Mouse (Mus musculus) small intestine, adult 2 months (tissue): ENCODE measurements at regions not wholly inside any gene's neighbourhood (a gene's known extent, or its start where the extent isn't known, plus 50 kb on each side); places are given as distances from the start of the nearest gene placed in this dataset.

Experiments
- H3K27ac ChIP-seq: fragments of 200-500 bp; 2 replicates; pipeline ENCODE4 v1.5.1; 2012; ENCODE audit warnings: low read depth, low read length, control low read depth, inconsistent platforms; ENCODE audit not compliant: insufficient read depth
- H3K27me3 ChIP-seq: fragments of 200-500 bp; 2 replicates; pipeline ENCODE4 v1.6.1; 2012; ENCODE audit warnings: mild to moderate bottlenecking, moderate library complexity, low read length, inconsistent platforms; ENCODE audit not compliant: control insufficient read depth, insufficient read depth
- H3K36me3 ChIP-seq: fragments of 200-500 bp; 2 replicates; pipeline ENCODE4 v1.6.1; 2012; ENCODE audit warnings: mild to moderate bottlenecking, low read length, control low read depth, inconsistent platforms; ENCODE audit not compliant: control insufficient read depth, insufficient read depth
- H3K4me1 ChIP-seq: fragments of 200-500 bp; 2 replicates; pipeline ENCODE4 v1.6.1; 2012; ENCODE audit warnings: low read length, inconsistent platforms, mixed read lengths; ENCODE audit not compliant: control insufficient read depth, insufficient read depth, insufficient read length
- H3K4me3 ChIP-seq: fragments of 200-500 bp; 2 replicates; pipeline ENCODE4 v1.5.1; 2012; ENCODE audit warnings: low read depth, mild to moderate bottlenecking, control low read depth, inconsistent platforms, low read length, moderate library complexity
- CTCF ChIP-seq: fragments of 200-500 bp; IDR thresholded peaks from 2 replicates; pipeline ENCODE4 v1.5.1; 2012; ENCODE audit warnings: low read depth, mild to moderate bottlenecking, control low read depth, inconsistent platforms, low read length, moderate library complexity, mixed read lengths; ENCODE audit not compliant: insufficient replicate concordance, insufficient read length; ENCODE audit errors: extremely low read depth
- POLR2A ChIP-seq: fragments of 200-500 bp; IDR thresholded peaks from 2 replicates; pipeline ENCODE4 v1.6.1; 2012; ENCODE audit warnings: low read depth, mild to moderate bottlenecking, control low read depth, inconsistent platforms, low read length, moderate library complexity
- WGBS: fragments of 180-500 bp; shearing (Covaris S2); methylation state at CpG from one replicate; pipeline ENCODE4 v1.1.7; 2018; 5-methylcytosine and 5-hydroxymethylcytosine counted together

DNA sequence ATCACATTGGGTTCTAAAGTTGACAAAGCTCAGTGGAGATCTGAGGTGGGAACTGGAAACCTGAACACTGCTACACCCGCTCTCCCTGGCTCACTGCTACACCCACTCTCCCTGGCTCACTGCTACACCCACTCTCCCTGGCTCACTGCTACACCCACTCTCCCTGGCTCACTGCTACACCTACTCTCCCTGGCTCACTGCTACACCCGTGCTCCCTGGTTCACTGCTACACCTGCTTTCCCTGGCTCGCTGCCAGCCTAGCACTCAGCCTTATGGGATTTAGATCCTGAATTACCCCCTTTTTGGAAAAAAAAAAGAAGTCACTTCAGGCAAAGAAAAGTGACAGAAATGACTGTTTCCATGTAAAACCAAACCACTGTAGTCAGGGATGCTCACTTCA, 75.2 kb upstream of the Serbp1 start:
- Histone ChIP-seq H3K27ac (no peak overlapping the region), H3K4me1 (peaks cover 4% of the 10 kb centered on the region; the same call in 1 of the 2 replicates), H3K36me3 (no peaks in the 10 kb centered on the region), H3K4me3 (no peak overlapping the region), H3K27me3 (no peaks in the 10 kb centered on the region)
- WGBS = 29% methylated on average over 3 of the region's 3 CpGs
- TF ChIP-seq CTCF = no peak
- no peak for TF ChIP-seq POLR2A

DNA sequence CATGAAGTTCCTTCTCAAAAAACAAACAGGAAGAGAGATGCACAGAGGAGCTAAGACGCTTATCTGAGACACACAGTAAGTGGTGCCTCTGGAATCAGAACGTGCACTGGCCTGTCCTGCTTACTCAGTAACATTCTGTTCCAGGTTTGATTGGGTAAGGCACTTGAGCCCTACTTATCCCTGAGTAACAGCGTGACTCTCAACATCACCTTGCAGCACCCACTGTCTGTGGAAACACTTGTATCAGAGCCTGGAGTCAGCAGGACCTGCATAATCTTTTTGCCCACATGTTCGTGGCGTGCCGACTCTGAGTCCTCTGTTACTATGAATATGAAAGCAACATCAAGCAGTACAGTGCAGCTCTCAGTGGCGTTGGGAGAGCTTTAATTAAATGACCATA, 76.4 kb upstream of the Serbp1 start:
- H3K27me3 ChIP-seq = no peaks in the 10 kb centered on the region
- 83% methylated on average over 7 of the region's 7 CpGs for WGBS
- peaks cover 4% of the 10 kb centered on the region; the same call in 1 of the 2 replicates for H3K4me1 ChIP-seq
- TF ChIP-seq CTCF (no peak), POLR2A (no peak)
- H3K36me3 ChIP-seq = no peaks in the 10 kb centered on the region
- H3K27ac ChIP-seq = no peak overlapping the region
- H3K4me3 ChIP-seq = no peak overlapping the region

DNA sequence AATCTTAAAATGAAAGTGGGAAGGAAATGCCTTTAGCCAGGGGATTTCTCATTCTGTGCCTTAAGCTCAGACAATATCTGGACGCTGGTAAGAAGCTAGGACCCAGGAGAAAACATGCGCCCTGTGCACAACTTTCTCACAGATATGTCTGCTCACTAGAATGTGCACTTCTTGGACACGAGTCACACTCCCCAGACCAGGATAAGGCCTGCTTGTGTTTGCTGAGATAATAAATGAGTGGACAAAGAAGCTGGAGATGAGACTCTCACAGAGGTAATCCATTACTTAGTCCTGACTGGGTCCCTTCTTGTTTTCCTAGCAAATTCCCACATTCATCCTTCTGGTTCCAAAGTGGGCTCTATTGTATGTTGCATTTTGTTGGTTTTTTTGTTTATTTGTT, 77.4 kb upstream of the Serbp1 start:
- 74% methylated on average over 3 of the region's 3 CpGs for WGBS
- no peaks in the 10 kb centered on the region for H3K27me3 ChIP-seq
- no peak for TF ChIP-seq POLR2A
- TF ChIP-seq CTCF = no peak
- H3K4me3 ChIP-seq = no peak overlapping the region
- peaks cover 2% of the 10 kb centered on the region; the same call in 1 of the 2 replicates for H3K4me1 ChIP-seq
- H3K36me3 ChIP-seq = no peaks in the 10 kb centered on the region
- H3K27ac ChIP-seq = no peak overlapping the region

DNA sequence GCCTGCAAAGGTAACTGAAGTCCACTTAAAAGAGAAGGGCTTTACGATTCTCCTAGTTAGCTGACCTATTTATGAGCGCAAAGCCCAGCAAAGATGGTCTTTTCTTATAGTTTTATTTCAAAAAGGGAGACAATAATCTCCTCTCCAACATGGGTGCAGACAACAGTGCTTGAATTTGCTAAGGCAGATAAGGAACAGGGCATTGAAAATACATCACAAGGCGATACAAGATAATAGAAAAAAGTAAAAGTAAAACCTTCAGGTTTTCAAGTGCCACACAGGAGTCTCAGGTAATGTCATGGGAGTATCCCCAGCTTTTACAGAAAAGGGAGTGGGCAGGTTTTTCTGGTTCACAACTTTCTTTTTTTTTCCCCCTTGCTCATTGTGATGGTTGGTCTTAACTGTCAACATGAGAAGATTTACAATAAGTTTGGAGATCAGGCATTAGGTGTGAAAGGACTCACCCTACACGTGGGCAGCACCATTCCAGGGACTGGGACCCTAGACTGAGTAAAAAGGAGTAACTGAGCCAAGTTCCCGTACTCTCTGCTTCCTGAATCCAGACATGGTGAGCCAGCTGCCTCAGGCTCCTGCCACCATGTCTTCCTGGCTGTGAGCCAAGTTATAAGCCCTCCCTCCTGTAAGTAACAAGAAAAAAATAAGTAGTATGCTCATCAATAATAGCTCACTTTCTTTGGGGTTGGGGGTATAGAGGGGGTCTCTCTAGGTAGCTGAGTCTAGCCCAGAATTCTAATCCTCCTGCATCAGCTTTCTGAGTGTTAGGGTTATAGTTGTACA, 78.1 kb upstream of the Serbp1 start:
- Histone ChIP-seq H3K27ac (no peak overlapping the region), H3K27me3 (no peaks in the 10 kb centered on the region), H3K36me3 (no peaks in the 10 kb centered on the region), H3K4me1 (no peaks in the 10 kb centered on the region), H3K4me3 (no peak overlapping the region)
- WGBS = 76% methylated on average over 5 of the region's 5 CpGs
- TF ChIP-seq CTCF = no peak
- no peak for TF ChIP-seq POLR2A

DNA sequence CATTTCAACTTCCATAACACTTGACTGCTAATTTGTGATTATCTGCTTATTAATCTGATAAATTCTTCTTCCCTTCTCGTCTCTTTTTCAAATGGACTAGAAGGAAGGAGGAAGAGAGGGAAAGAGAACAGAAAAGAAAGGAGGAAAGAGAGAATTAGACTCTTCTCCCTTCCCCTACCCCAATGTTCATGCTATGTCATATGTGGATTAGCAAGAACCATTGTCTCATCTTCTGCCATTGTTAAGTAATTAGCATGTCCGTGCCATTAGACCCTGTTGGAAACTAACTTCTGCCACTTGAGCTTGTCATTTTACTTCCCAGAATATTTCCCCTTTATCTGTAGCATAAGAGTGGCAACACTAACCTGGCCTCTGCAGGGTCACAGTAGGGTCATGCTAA, 78.8 kb upstream of the Serbp1 start:
- TF ChIP-seq POLR2A (no peak), CTCF (no peak)
- WGBS = 5% methylated on average over 2 of the region's 2 CpGs
- H3K36me3 ChIP-seq = no peaks in the 10 kb centered on the region
- no peaks in the 10 kb centered on the region for H3K4me1 ChIP-seq
- no peak overlapping the region for H3K27ac ChIP-seq
- no peaks in the 10 kb centered on the region for H3K27me3 ChIP-seq
- H3K4me3 ChIP-seq = no peak overlapping the region

DNA sequence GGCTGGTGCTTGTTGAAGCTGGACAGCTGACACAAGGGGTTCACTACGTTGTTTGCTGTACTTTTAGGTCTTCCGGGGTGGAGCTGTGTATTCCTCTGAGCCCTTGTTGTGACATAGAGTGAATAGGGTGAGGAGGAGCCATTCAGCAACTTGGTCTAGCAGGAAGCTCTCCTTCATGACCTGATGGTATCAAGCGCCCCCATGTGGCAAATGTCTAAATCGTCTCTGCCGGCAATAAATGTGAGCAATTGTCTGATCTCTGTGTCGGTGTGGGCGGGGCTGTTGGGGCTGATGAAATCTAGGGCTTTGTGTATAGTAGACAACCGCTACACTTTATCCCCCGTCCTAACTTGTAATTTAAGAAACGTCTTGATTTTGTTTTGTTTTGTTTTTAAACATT, 79.2 kb upstream of the Serbp1 start:
- Histone ChIP-seq H3K4me1 (no peaks in the 10 kb centered on the region), H3K27ac (no peak overlapping the region), H3K4me3 (no peak overlapping the region), H3K27me3 (no peaks in the 10 kb centered on the region), H3K36me3 (no peaks in the 10 kb centered on the region)
- WGBS = under 1% methylated on average over 10 of the region's 10 CpGs
- TF ChIP-seq CTCF (peak; percentile 81; the same call in 1 of the 2 replicates), POLR2A (no peak)

DNA sequence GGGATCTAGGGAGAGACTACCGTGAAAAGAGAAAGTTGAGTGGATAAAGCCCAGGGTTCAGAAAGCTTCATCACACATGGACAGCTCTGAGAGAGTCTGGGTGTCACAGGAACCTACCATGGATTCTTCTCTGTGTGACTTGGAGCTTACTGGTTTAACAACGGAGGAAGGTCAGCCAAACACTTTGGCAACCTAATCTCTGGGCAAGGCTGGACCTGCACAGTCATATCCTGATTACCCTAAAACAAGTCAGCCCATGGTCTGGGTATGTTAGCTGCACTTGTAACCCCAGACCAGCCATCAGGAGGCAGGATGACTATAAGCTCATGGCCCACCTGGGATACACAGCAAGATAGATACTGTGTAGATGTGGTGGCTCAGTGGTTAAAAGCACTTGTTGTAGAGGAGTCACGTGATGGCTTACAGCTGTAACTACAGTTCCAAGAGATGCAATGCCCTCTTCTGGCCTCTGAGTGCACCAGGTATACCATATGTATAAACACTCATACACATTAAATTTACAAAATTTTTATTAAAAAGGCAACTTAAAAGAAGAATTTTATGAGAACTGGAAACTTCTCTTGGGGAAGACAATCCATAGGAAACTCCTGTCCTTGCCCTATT, 85.0 kb upstream of the Serbp1 start:
- peaks cover 5% of the 10 kb centered on the region; the same call in 1 of the 2 replicates for H3K4me1 ChIP-seq
- no peak for TF ChIP-seq CTCF
- TF ChIP-seq POLR2A = no peak
- no peak overlapping the region for H3K27ac ChIP-seq
- H3K36me3 ChIP-seq = no peaks in the 10 kb centered on the region
- no peak overlapping the region for H3K4me3 ChIP-seq
- 72% methylated on average over 3 of the region's 3 CpGs for WGBS
- no peaks in the 10 kb centered on the region for H3K27me3 ChIP-seq
